Mouse (Mus musculus) megakaryocyte-erythroid progenitor cell, adult 5 weeks (primary cell): Measurements from ENCODE around the gene Ptpn1. TPM values are rescaled to one million over a fixed set of nuclear protein-coding genes. Genes with fewer than 3 reads are reported as not detected.

ENCODE experiments used
- polyA plus RNA-seq: library from polyadenylated mRNA; stranded (reverse); fragments of >175 nt; gene quantifications from 2 replicates; pipeline ENCODE4 v1.2.3, GENCODE M21; 2012

The Ptpn1 gene
- 57.7 and 71.8 TPM in 2 replicates for polyA plus RNA-seq

GRCm38 (mm10) chr2:167931985-167932726, at the start of gene Ptpn1:
Gene Ptpn1 (plus strand): TSS chr2:167932057.

DNA sequence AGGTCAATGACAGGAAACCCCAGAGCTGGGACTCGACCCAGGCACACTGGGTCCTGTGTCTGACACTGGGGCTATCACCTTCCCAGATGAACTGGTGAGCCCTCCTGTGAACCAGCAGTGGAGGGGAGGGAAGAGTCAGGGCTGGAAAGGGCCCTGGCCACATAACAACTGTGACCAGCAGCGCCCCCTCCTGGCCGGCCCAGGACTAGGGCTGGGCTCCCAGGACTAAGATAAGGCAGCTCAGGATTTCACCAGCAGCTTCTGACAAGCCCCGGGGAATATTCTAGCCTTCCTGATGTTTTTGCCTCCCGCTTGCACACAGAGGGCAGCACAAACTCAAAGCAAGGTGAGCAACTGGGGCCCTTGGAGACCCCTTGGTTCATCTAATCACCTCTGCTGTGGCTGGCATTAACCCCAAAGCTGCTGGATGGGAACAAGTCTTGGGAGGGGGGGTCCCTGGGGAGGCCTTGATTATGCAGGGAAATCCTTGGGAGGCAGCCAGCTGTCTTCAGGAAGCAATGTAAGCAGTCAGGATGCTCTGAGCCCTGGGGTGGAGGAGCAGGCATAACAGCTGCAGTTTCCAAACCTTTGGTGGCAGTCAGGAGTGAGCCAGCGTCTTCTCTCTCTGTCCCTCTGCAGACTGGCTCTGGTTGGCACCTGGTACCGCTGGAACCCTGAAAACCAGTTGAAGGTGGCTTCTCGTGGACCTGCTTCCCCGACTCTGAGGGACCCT, 78.2 kb downstream of the Ptpn1 start, which contains the start of gene Ripor3:
TSS of gene Ripor3 (minus strand) at position 683 of the 733 bp plus-strand sequence.

Other genes with a start within 250 kb of the Ptpn1 start
- gene Cebpb, start 243.1 kb upstream of the Ptpn1 start, polyA plus RNA-seq = 154 and 281 TPM in 2 replicates
- 84.6 and 92.8 TPM in 2 replicates for gene Tmem189, start 242.2 kb upstream of the Ptpn1 start, polyA plus RNA-seq
- 1.7 and 3.1 TPM in 2 replicates for gene Ripor3, start 78.6 kb downstream of the Ptpn1 start, polyA plus RNA-seq
- 0.54 and 1.1 TPM in 2 replicates for gene Pard6b, start 148.9 kb downstream of the Ptpn1 start, polyA plus RNA-seq